Mouse (Mus musculus) olfactory bulb, adult 2 months (tissue): ENCODE measurements around the gene Rabgap1l. TPM values are rescaled to one million over a fixed set of nuclear protein-coding genes. Genes with fewer than 3 reads are reported as not detected.
"Not testable (repeated sequence)": the region's sequence is repeated elsewhere in the genome, so short reads cannot be mapped to it uniquely, and the experiment has no call there.

Experiments
- H3K27ac ChIP-seq: fragments of 200-500 bp; 2 replicates; pipeline ENCODE4 v1.5.1; 2012; ENCODE audit warnings: low read depth, low read length; ENCODE audit not compliant: insufficient read depth
- H3K4me1 ChIP-seq: fragments of 200-500 bp; 2 replicates; pipeline ENCODE4 v1.6.1; 2012; ENCODE audit warnings: low read length; ENCODE audit not compliant: control insufficient read depth, insufficient read depth
- H3K4me3 ChIP-seq: fragments of 200-500 bp; 2 replicates; pipeline ENCODE4 v1.5.1; 2012; ENCODE audit warnings: mild to moderate bottlenecking, low read depth, low read length, moderate library complexity; ENCODE audit not compliant: insufficient read depth
- CTCF ChIP-seq: fragments of 200-500 bp; IDR thresholded peaks from 2 replicates; pipeline ENCODE4 v1.5.1; 2012; ENCODE audit warnings: low read depth, mild to moderate bottlenecking, low read length, moderate library complexity; ENCODE audit not compliant: insufficient read depth
- POLR2A ChIP-seq: fragments of 200-500 bp; IDR thresholded peaks from 2 replicates; pipeline ENCODE4 v1.6.1; 2012; ENCODE audit warnings: mild to moderate bottlenecking, low read depth, low read length, moderate library complexity; ENCODE audit not compliant: insufficient read depth
- WGBS: fragments of 180-500 bp; shearing (Covaris S2); methylation state at CpG from one replicate; pipeline ENCODE4 v1.1.7; 2018; 5-methylcytosine and 5-hydroxymethylcytosine counted together
- polyA plus RNA-seq: library from polyadenylated mRNA; stranded (reverse); fragments of >200 nt; gene quantifications from 2 replicates; pipeline ENCODE4 v1.2.4, GENCODE M21; 2012; ENCODE audit warnings: low replicate concordance; ENCODE audit not compliant: missing spikeins, insufficient read depth, insufficient read length

Gene Rabgap1l
- polyA plus RNA-seq, 1 experiment = 89.2 TPM

DNA sequence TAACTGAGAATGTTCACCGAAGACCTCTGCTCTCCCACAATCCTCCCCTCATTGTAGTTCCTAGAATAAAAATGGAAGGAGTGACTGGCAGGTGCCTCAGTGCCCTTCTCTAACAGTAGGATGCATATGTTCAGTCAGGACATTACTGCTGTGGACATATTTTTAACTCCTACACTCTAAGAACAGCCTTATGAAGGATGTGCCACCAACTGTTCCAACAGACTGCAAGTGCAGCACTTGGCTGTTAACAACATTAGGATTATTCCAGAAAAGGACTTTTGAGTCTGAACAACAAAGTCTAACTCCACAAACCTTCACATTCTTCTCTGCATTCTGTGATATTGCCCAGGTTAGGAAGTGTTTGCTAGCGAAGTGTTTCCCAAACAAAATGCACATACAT, 501.0 kb downstream of the Rabgap1l start:
- H3K4me1 ChIP-seq = no peaks in the 10 kb centered on the region
- no peak overlapping the region for H3K27ac ChIP-seq
- H3K4me3 ChIP-seq = no peak overlapping the region
- WGBS = 95% methylated on average over 2 of the region's 2 CpGs
- no peak for TF ChIP-seq POLR2A
- TF ChIP-seq CTCF = no peak

DNA sequence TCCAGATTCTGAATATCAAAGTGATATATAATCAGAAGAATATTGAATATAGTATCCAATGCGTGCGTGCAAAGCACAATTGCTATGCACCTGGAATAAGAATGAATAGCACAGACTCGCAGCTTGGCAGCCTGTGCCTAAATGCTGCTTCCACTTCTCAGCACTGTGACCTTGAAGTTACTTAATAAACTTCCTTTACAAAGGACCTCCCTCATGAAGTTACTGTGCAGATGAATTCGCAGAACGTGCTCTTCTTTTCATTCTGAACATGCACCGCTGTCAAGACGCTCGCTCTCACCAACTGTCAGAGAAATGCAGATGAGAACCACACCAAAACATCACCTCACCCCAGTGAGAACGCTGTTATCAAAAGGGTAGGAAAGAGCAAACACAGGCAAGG, 502.8 kb downstream of the Rabgap1l start:
- Histone ChIP-seq H3K4me3 (no peak overlapping the region), H3K27ac (no peak overlapping the region), H3K4me1 (no peaks in the 10 kb centered on the region)
- TF ChIP-seq POLR2A (no peak), CTCF (no peak)
- WGBS = 41% methylated on average over 9 of the region's 9 CpGs

DNA sequence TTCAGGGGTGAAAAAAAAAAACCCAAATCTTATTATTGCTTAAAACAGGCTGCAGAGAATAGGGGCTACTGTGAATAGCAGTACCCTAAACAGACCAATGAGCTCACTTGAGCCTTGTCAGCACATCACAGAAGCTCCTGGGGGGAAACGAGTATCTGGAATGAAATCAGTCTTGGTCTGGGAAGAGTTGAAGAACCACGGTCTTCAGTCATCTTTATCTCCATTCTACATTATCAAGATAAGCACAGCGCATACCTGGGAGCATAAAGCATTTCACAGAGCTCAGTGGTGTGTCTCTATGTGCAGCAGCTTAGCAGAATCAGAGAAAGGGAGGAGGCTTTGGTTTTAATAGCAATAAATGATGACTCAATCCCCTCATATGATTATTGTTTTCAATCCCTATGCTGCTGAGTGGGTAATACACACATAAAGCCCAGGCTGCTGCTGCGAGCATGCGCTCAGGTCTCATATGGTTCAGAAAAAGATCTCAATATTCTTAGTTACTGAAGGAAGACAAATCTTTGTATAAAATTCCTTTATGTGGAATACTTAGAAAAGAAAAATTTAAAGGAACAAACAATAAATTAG, 505.9 kb downstream of the Rabgap1l start:
- H3K4me1 ChIP-seq = peaks cover 5% of the 10 kb centered on the region
- WGBS = 54% methylated on average over 5 of the region's 5 CpGs
- no peak overlapping the region for H3K4me3 ChIP-seq
- no peak overlapping the region for H3K27ac ChIP-seq
- TF ChIP-seq POLR2A (no peak), CTCF (no peak)

DNA sequence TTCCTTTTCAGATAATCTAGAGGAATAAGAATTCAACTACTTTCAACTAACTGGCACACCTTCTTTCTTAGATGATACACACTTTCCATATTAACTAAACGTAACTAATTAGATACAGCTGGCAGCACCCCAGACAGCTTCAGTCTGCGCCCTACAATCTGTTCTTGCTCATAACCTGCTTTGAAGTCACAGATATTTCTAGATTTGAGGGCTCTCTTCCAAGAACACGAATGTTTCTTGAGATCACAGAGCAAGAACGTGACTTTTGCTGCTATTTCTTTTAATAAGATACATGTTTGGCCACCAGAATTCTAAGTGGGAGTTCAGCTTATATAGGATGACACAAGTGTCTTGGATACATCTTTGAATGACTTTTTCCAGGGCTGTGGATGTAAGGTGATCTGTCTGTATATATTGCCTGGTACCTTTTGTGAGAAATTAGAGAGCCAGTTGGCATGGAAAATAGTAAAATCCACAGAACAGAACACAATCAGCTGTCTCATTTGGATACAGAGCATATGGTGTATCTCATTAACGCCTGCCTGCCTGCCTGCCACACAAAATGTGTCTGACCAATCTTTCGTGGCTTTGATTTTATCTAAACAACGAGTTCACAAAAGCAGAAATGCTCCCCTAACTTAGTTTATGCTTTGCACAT, 506.5 kb downstream of the Rabgap1l start:
- H3K4me1 ChIP-seq = peaks cover 8% of the 10 kb centered on the region
- 55% methylated on average over 7 of the region's 7 CpGs for WGBS
- H3K4me3 ChIP-seq = no peak overlapping the region
- TF ChIP-seq POLR2A = no peak
- no peak for TF ChIP-seq CTCF
- no peak overlapping the region for H3K27ac ChIP-seq

DNA sequence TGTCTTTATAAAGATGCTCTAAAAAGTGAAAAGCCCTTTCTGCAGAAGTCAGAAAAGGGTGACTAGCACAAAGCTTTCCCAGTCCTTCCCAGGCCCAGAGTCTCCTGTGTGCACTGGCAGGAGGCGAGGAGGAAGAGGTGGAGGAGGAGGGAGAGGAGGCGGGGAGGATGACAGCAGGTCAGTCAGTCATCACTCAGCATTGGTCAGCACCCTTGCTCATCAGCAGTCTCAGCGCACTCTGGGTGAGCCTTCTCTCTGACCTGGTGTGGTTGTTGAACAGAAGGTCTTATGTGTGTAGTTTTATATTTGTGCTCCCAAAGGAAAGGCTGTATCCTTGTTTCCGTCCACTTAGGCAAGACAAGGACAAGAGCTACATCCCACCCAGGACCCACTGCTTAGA, 508.8 kb downstream of the Rabgap1l start:
- TF ChIP-seq POLR2A (no peak), CTCF (no peak)
- peaks cover 13% of the 10 kb centered on the region for H3K4me1 ChIP-seq
- no peak overlapping the region for H3K4me3 ChIP-seq
- 95% methylated on average over 4 of the region's 4 CpGs for WGBS
- H3K27ac ChIP-seq = no peak overlapping the region

DNA sequence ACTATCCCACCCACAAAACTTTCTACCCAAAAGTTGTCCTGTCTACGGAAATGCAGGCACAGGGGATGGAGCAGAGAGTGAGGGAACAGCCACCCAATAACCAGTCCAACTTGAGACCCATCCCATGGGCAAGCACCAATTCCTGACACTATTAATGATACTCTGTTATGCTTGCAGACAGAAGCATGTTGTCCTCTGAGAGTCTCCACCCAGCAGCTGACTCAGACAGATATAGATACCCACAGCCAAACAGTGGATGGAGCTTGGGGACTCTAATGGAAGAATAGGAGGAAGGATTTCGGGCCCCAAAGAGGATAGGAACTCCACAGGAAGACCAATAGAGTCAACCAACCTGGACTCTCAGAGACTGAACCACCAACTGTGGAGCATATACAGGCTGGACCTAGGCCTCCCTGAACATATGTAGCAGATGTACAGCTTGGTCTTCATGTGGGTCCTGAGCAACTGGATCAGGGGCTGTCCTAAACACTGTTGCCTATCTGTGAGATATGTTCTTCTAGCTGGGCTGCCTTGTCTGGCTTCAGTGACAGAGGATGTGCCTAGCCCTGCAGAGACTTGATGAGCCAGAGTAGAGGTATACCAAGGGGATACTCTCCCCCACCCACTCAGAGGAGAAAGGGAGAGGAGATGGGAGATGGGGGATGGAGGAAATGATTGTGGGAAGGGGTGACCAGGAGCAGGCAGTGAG, 510.7 kb downstream of the Rabgap1l start:
- peaks cover 13% of the 10 kb centered on the region for H3K4me1 ChIP-seq
- not testable (repeated sequence) for H3K27ac ChIP-seq
- 86% methylated on average over 2 of the region's 2 CpGs for WGBS

DNA sequence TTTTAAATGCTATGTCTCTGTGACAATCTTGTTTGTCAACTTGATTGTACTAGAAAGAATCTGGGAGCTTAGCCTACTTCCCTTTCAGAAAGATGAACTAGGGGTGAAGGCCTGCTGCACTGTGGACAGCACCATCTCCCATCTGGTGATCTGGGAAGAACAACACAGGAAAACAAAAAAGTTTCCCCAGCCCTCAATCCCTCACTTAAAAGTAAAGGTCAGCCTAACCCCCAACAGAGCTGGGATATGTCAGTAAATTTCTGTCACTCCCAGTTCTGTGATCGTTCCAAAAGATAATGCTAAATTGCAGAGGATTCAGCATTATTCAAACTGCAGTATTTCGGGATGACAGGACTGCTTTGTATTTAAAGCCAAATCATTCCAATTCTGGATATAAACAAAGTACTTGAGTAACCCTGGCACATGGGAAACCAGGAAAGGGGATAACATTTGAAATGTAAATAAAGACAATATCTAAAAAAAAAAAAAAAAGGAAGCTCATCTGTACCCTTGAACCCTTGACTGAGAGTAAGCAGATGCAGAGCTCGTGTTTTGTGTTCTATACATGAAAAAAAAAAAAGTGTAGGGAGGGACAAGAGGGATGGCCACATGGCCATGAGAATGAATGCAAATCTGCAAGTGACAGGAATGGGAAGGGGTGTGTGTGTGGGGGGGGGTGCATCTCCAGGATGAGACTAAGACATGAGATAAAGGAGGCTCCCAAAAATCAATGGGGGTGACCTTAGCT, 511.5 kb downstream of the Rabgap1l start:
- TF ChIP-seq CTCF = no peak
- TF ChIP-seq POLR2A = no peak
- peaks cover 13% of the 10 kb centered on the region for H3K4me1 ChIP-seq
- H3K27ac ChIP-seq = no peak overlapping the region
- WGBS = 60% methylated on average over 3 of the region's 3 CpGs
- no peak overlapping the region for H3K4me3 ChIP-seq

More for the DNA sequence above, 510.7 kb downstream of the Rabgap1l start:
- H3K4me3 ChIP-seq = not testable (repeated sequence)

DNA sequence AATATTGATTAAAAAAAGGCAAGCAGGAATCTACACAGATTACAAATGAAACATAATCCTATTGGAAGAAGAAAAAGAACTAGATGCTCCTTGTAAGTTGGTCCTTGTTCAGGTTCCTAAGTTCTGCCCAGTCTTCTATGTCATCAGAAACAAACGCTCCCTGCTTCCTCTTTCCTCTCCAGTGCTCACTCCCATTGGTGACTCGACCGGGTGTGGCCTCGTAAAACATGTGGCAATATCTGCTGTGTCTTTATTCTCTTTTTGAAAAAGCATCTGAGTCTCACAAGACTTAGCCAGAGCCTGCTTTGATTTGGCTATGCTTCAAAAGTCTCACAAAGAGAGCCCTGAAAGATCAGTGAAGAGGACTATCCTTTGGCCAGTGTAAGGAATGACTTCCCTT, 512.4 kb downstream of the Rabgap1l start:
- no peak overlapping the region for H3K27ac ChIP-seq

DNA sequence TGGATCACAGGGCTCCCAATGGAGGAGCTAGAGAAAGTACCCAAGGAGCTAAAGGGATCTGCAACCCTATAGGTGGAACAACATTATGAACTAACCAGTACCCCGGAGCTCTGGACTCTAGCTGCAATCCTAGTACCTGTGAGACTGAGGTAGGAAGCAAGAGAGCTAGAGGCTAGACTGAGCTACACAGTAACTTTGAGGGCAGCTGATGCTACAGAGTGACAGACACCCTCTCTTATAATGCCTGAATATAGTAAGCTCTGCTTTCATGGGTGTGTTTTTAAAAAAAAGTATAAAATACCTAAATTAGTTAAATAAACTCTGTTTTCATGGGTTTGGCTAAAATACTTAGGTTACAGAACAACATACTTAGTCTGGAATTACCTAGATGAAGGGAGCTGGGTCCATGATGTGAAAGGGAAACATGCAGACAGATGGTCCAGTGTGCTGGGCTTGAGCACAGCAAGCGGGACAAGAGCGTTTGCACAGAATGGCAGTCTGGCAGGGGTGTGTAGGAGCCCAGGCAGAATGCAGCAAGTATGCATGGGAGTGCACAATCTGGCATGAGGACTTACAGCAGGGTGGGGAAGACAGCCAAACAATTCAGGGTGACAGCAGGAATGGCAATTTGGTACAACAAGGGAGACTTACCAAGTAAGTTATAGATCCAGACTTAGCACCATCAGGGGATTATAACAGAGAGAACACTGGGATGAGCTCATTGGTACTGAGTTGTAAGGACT, 514.9 kb downstream of the Rabgap1l start:
- TF ChIP-seq POLR2A = no peak
- no peak for TF ChIP-seq CTCF
- Histone ChIP-seq H3K4me3 (no peak overlapping the region), H3K4me1 (peaks cover 11% of the 10 kb centered on the region), H3K27ac (no peak overlapping the region)
- whole genome bisulfite sequencing = 83% methylated on average over 3 of the region's 3 CpGs

More for the DNA sequence above, 512.4 kb downstream of the Rabgap1l start:
- H3K4me3 ChIP-seq = no peak overlapping the region
- TF ChIP-seq CTCF (no peak), POLR2A (no peak)
- H3K4me1 ChIP-seq = peaks cover 13% of the 10 kb centered on the region
- 77% methylated on average over 4 of the region's 4 CpGs for WGBS
